Mouse (Mus musculus) gastrocnemius, postnatal 4 days (tissue): ENCODE results near the gene Cd3d. TPM values are rescaled to one million over a fixed set of nuclear protein-coding genes. Genes with fewer than 3 reads are reported as not detected.
A peak's percentile ranks its signal among the peaks of the same experiment; 100 is the strongest.

Experiments used
- DNase-seq, 2 experiments: peaks; one replicate each; pipeline ENCODE4 v3.0.0; 2021 to 2022; ENCODE audit warnings: low spot score in 2 of 2, mixed read lengths in 2 of 2
- total RNA-seq, 2 experiments: library from RNA; stranded (reverse); gene quantifications; 2 replicates each; pipeline ENCODE4 v1.2.3; 2021

The Cd3d gene
- total RNA-seq, 2 experiments from 2014 or later: 0.42 TPM; not detected in 1

DNA sequence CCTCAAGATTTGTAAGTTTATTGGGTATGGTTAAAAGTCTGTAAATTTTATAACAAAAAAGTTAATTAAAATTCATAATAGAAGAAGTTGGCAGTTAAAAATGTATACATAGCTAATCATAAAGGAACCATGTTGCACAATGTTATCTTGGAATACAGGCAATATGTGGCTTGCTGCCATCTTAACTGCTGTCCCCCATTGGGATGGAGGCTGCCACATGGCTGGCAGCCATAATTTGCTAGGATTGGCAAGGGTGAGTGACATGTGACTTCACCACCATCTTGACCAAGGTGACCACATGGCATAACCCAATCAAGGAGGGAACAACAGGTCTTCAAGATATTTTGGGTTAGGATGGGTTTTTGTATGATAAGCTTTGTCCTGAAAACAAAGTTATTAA lies 10.7 kb downstream of the Cd3d start:
- DNase-seq: no peak

DNA sequence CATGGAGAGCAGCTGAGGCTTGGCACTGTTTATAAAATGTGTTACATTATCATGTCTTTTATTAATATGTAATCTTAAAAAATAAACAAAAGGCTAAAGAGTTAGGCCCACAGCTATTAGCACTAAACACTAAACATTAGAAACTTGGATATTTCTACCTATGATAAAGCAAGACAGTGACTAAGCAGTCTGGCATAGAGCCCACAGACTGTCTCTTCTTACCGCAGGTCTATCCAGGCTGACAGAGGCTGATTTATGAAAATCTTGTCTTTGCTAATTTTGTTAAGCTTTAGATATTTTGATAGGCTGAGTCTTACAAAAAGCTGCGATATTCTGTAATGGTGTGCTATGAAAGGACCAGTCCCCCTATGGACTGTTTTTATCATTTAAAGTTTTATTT lies 11.7 kb downstream of the Cd3d start:
- DNase-seq: no peak

DNA sequence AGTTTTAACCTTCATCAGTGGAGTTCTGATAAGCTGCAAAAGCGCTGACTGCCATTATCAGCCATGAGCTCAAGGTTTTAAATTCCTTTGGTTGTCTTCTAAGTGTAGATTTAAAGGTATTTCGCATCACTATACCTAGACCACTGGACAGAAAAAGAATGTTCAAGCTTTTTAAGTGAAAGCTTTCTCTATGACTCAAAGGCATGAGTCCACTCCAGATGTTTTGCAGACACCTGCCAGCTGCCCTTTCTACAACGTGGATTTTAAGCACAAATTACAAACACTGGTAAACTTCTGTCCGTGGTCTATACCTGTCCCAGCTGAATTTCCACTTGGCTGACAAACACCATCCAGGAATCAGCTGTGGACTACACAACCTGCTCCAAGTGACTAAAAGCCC lies 13.4 kb downstream of the Cd3d start:
- DNase-seq: no peak

DNA sequence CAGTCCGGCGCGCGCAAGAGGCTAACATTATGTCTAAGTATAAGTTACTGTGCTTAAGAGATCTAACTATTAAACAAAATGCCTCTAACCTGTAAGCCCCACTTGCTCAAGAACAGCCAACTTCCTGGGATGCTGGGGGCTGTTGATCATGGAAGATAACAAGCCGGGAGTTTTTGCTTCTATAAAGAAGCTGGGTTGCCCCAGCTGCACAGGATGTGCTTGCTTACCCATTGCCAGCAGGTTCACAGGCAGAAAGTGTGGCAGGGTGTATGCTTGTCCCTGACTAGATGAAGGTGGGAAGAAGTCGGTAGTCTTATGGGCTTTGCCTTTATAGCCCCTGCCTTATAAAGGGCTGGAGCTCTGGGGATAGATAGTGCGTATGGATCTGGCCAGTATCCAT lies 15.0 kb downstream of the Cd3d start:
- no peak for DNase-seq

DNA sequence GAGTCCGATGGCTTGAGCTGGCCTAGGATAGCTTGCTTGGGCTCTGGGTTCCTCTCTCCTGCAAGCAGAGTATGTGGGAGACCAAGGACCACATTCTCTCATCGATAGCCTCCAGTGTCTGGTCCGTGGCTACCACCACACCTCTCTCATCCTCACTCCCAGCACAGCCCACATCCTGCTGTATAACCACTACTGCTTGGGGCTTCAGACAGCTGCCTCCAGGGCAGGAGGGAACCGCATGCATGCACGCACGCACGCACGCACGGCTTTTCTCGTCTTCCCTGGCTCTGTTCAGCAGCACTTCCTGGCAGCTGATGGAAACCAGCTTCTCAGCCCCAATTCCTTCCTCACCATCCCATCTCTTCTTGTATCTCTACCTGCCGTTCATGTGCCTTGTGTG lies 16.6 kb downstream of the Cd3d start:
- no peak for DNase-seq

DNA sequence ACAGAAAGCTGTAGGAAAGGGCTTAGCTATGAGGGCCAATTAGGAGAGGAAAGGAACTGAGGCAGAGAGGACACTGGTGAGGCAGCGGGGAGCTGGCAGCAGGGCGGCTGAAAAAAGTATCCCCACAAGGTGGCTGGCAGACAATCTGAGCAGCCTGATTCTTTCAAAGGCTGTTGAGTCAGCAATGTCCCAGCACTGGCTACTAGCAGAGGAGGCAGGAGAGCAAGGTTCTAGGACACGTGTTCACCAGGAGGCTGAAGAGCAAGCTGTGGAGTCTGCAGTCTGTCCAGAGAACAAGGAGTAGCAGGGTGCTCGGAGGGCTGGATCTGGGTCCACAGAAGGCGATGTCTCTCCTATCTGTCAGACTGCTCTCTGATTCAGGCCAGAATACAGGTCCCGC lies 17.6 kb downstream of the Cd3d start:
- no peak for DNase-seq

DNA sequence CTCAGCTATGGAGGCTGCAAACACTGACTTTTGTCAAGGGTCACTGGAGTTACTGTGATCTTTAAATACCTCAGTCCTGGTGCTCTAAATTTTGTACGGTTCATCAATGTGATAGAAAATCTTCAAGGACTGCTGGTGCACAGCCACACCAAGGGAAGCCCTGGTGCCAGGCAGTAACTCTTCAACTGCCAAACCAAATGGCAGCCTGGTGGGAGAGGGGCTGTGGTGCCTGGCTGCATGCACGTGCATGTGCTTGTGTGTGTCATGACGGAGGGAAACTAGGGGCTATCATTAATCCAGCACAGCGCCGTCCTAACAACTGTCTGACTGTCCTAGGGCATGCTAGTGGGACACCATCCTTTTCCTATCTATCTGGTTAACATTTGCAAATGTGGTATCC lies 18.2 kb downstream of the Cd3d start:
- no peak for DNase-seq

DNA sequence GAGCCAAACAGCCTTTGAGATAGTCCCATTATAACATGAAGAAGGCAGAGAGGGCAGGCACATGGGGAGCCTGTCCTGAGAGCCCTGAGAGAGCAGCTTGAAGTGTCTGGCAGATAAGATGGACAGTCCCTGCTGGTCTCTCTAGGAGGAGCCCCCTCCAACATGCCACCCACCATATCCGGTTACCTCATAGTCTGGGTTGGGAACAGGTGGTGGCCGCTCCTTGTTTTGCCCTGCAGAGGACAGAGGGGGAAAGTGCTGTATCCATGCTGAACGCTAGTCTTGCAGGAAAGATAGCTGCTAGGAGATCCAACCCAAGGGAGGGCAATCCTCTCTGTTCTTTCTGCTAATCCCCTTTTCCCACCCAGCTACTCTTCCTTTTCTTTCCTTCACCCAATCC lies 18.7 kb downstream of the Cd3d start:
- peak in 1 of 2 experiments; percentile 24 for DNase-seq

DNA sequence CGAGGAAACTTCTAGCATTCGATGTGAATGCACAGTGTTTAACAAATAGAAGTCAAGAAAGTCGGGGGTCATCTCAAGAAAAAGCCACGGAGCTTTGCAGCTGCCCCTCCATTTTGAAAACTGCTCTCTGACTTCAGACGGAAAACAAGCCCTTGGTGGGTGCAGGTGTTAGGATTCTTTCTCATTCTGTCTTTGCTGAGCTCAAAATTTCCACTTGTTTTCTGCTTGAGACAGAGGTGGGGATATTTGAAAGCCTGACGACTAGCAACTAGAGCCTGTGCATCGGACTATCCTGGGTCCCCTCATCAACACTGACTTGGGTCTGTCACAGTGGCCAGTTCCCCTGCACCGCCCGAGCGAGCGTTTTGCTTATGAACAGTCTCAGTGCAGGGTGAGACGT lies 25.8 kb downstream of the Cd3d start:
- DNase-seq: no peak

DNA sequence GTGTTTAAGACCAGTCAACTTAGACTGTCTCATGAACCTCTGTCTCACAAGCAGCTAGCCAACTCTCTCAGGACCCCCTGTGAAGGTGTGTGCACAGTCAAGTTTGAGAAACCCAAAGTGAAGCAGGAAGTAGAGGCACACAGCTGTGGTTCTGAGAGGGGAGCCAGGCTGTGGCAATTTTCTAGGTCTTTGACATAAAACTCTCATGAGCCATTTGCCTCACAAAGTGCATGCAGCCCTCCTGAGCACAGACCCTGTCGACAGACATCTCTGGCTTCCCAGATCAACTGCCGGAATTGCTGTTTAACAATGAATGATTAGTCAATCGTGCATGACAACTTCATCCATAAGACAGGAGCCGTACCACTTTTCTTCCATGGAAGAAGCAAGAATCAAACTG lies 26.8 kb downstream of the Cd3d start:
- DNase-seq: no peak

DNA sequence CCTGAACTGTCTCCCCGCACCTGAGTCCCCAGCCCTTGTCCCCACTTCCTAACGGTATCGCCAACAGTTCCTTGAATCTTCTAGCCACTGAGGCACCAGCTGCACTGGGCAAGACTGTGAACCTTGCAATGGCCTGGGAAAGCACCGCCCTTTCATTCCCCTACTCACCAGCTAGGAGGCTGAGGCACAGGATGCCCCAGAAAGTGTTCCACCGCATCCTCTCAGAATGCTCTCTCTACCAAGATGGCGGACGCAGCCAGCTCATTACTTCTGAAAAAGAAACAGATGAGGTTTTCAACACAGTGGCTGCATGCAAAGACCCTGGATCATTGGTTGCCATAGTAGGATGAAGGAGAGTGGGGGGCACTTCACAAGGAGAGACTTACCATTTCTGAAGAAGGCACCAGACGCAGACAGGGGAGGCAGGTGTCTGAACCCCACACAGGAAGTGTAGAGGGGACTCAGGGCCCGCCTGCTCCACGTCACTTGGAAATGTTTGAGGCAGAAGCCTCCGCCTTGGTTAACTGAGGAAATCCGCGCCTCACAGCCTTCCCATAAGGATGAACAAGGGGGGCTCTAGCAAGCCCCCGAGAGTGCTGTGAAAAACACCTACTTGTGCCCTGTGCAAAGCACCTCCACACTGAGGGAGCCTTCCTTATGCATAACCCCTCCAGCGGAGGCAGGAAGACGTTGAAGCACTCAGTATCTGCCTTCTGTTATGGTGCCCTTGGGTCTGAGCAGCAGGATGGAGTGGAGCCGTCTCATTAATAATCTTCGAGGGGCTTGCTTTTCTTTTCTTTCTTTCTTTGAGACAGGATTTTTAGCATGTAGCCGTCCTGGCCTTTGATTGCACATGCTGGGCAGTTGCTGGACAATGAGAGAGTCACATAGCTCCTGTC lies 27.8 kb downstream of the Cd3d start, which contains the start of gene Cd3e:
TSS of gene Cd3e (minus strand) at position 448 of the 899 bp plus-strand sequence.
- DNase-seq: no peak

DNA sequence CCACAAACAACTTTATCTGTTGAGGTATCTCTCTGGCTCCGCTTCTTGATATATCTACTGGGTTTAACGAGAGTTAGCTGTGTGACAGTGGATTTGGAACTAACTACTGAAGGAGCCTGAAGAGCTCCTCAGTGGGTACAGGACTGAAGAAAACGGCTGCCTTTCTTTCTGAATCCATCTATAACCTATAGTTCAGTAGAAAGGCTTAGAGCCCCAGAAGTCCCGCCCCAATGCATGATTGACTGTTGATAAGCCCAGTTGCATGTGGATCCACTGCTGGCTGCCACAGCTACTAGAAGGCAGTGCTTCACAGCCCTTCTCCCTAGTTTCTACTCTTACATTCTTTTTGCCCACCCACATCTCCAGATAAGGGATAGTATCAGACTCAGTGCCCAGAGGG lies 28.9 kb downstream of the Cd3d start:
- DNase-seq: no peak

DNA sequence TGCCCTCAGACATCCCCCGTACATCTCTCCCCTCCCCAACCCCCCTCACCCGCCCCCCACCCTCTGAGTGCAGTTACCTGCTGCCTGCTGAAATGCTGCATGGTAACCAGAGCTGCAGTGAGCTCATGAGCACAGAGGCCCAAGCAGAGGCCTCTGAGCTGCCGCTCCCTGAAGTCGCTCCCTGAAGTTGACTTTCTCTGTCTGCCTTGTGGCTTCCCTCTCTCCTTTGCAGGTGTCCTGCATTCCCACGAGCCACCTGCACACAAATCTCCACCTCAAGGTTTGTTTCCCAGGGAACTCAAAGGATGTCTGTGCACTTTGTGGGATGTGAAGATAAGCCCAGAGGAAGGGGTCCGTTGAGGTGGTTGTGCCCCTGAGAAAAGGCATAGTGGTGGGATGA lies 29.7 kb downstream of the Cd3d start:
- no peak for DNase-seq

DNA sequence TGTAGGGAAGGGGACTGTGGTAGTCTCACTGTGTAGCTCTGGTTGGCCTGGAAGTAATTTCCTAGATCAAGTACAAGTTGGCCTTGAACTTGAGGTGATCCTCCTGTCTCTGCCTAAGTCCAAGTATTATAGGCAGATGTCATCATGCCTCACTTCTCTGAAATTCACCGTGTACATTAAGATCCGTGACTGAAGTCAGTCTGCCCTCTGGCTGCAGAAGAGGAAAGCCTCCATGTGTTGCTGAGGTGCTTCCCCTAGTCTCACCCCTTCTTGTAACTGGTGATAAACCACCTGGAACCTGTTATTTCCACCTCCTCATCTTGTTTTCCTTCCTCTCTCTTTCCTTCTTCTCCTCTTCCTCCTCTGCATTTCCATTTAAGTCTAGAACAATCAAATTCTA lies 33.3 kb downstream of the Cd3d start:
- no peak for DNase-seq

DNA sequence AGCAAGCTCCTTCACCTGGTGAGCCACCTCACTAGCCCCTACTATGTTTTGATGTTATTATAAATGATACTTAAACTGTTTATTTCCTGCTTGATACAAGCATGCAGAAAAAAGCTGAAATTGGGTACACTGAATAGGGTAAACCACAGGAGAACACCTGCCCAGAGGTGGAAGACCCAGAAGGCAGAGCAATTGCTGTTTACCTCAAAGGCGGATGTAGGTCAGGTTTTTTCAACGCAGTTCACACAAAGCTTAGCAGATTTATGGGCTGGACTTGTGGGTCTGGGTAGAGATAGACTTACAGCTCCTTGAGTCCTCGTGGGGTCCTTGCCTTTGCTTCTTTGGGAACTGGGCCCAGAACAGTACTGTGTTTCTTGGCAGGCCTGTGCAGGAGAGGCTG lies 34.3 kb downstream of the Cd3d start:
- no peak for DNase-seq

DNA sequence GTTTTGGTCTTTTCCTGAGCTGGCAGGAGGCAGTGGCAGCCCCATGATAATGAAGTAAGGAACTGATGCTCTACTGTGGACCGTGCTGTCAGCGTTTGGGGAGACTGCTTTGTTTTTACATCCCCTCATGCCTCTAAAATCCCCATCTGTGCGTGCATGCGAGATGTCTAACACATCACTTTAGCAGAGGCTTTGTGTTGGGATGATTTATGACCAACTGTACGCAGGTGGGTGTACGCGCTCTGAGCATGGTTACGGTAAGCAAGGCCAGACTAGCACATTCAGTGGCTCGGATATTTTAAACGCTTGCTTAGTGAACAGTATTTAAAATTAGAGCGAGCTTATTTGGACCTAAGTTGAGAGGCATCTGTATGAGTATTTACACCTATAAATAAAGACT lies 36.4 kb downstream of the Cd3d start:
- no peak for DNase-seq

DNA sequence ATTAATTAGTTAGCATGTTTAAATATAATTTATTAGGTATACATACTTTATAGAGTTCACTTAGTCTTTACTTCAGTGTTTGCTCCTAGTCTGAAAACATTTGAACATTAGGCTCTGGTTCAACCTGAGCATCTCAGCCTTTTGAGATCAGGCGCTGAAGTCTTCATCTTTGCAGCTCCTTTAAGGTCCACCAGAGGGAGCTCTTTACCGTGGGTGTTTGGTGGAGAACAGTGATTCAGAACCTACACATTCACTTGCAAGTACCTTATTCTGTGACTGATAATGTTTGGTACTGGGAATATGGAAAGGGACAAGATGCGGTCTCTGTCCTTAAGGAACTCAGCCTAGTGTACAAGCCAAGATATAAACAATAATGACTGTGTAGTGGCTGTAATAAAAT lies 41.2 kb downstream of the Cd3d start:
- peak in 1 of 2 experiments; percentile 41 for DNase-seq

DNA sequence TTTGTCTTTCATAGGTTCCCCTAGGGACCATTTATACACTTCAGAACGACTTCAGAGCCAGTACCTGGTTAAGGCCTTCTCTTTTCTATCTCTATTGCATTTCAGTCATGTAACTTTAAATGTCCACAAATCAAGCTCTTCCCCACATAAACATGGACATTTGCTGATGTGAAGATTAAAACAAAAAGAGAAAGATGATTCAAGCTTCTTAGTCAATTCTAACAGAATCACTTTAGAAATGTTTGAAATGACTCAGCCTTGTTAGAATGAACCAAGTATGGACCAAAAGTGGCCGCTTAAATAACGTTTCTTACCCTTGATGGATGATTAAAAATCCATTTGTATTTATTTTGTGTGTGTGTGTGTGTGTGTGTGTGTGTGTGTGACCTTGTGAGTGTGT lies 42.1 kb downstream of the Cd3d start:
- no peak for DNase-seq

DNA sequence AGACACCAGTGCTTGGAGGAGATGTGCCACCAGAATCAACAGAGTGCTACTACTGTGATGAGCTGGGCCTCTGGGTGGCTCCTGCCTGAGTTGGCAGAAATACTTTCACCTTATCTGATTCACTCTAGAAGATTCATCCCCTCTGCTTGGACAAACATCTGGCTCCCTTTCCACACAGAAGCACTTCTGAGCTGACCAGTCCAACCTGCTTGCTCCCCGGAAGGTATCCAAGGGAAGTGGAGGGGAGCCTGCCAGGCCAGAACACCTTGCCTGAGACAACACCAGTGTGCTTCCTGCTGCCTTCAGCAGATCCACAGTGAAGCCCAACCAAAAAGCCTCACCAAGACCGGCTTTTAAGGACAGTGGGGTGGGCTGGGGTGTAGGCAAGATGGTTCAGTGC lies 42.6 kb downstream of the Cd3d start:
- no peak for DNase-seq

DNA sequence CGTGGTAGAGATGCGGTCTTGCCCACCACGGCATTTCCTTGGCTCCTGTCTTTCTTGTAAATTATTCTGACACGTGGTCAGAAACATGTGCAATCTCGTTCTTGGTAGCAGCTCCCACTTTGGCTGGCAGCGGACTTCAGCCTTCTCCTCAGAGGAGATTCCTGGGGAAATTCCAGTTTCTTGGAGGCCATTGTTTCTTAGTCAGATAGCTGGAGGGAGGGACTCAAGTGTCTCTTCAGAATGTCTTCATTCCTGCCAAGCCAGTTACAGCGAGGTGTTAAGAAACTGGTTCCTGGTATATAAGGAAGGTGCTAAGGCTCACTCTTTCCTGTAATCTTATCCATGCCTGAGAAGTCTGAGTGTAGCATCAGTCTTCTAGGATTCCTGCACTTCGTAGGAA lies 45.8 kb downstream of the Cd3d start:
- no peak for DNase-seq

DNA sequence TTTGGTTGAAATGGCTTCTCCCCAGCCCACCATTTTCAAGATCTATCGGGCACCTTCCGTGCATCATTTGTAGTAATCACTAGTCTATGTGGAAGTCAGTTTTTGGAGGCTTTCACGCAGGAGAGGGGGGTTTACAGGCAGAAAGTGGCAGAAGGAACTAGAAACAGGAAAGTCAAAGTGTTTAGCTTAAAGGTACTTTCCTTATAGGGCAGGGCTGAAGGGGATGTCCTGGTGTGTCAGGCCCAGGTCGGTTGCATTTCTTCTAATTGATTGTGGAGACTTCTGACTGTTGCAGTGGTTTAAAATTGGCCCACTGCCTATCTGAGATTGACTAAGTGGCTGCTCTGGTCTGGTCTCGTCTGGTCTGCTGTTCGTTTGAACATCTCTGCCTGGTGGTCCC lies 48.8 kb downstream of the Cd3d start:
- DNase-seq: no peak

DNA sequence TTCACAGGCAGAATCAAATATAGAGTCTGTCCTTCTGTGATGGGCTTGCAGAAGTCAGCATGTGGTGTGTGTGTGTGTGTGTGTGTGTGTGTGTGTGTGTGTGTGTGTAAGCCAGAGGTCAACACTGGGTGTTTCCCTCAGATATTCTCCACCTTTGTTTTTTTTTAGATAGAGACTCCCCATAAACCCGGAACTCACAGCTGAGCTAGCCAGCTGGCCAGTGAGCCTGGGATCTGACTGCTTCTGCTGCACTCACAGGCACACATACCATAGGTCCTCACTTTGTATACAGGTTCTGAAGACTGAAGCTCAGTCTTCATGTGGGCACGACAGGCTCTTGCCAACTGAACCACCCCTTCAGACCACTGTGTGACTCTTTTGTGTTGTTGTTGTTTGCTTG lies 50.7 kb downstream of the Cd3d start:
- DNase-seq: no peak

DNA sequence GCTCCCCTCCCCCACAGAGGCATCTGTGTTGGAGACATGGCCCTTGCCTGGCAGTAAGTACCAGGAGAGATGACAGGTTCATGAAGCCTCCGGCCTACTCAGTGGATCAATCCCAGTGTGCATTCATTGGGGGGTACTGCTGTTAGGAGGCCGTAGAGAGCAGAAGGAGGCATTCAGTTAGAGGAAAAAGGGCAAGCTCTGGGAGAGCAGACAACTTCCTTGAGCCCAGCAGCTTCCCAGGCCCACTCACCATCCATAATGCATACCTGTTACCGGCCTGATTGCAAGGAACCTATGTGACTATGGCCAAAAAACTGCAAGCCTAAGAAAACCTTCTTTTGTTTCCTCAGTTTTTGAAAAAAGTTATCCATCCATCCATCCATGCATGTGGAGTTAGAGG lies 52.9 kb downstream of the Cd3d start:
- DNase-seq: no peak
